Mouse (Mus musculus) hindbrain, embryonic 14.5 days (tissue): ENCODE measurements around the gene Dctn1. TPM values are rescaled to one million over a fixed set of nuclear protein-coding genes. Genes with fewer than 3 reads are reported as not detected.

Experiments
- ATAC-seq: fragments of 200-750 bp; cut with Nextera tagmentation; 2 replicates; pipeline ENCODE4 v1.8.0; 2017; ENCODE audit warnings: moderate number of reproducible peaks, mild to moderate bottlenecking, moderate TSS enrichment, moderate library complexity; ENCODE audit not compliant: low FRiP score
- DNase-seq: peaks from one replicate; pipeline ENCODE4 v3.0.0-alpha.2; 2015; ENCODE audit warnings: low spot score
- H3K27ac ChIP-seq: fragments of 300-500 bp; sonication (generic); 2 replicates; pipeline ENCODE4 v1.5.1; 2014; ENCODE audit warnings: mild to moderate bottlenecking, moderate library complexity
- H3K27me3 ChIP-seq: fragments of 300-500 bp; sonication (generic); 2 replicates; pipeline ENCODE4 v1.6.1; 2014; ENCODE audit warnings: mild to moderate bottlenecking, low read length, mixed read lengths; ENCODE audit not compliant: control insufficient read depth, insufficient read depth
- H3K36me3 ChIP-seq: fragments of 300-500 bp; sonication (generic); replicated peaks from 2 replicates; pipeline ENCODE4 v1.6.1; 2014; ENCODE audit not compliant: control insufficient read depth, insufficient read depth
- H3K4me1 ChIP-seq: fragments of 300-500 bp; sonication (generic); replicated peaks from 2 replicates; pipeline ENCODE4 v1.6.1; 2014; ENCODE audit warnings: antibody characterized with exemption, low read length, mixed read lengths; ENCODE audit not compliant: control insufficient read depth, insufficient read depth
- H3K4me2 ChIP-seq: fragments of 300-500 bp; sonication (generic); replicated peaks from 2 replicates; pipeline ENCODE4 v1.6.1; 2014; ENCODE audit warnings: mild to moderate bottlenecking, moderate library complexity
- H3K4me3 ChIP-seq: fragments of 300-500 bp; sonication (generic); replicated peaks from 2 replicates; pipeline ENCODE4 v1.5.1; 2014; ENCODE audit warnings: mild to moderate bottlenecking, low read length
- H3K9ac ChIP-seq: fragments of 300-500 bp; sonication (generic); 2 replicates; pipeline ENCODE4 v1.6.1; 2014
- H3K9me3 ChIP-seq: fragments of 300-500 bp; sonication (generic); 2 replicates; pipeline ENCODE4 v1.6.1; 2016; ENCODE audit warnings: low read length; ENCODE audit not compliant: control insufficient read depth
- WGBS: fragments of 180-500 bp; shearing (Covaris S2); extraction: QIAGEN DNeasy Blood & Tissue Kit; methylation state at CpG from one replicate; pipeline ENCODE4 v1.1.7; 2014; 5-methylcytosine and 5-hydroxymethylcytosine counted together
- polyA plus RNA-seq: library from polyadenylated mRNA; unstranded; fragments of >200 nt; fragmentation: Nextera tagmentation; extraction: Ambion mirVana; gene quantifications from 2 replicates; pipeline ENCODE4 v1.2.1, GENCODE M21; 2014

Gene Dctn1
- 147 and 155 TPM in 2 replicates for polyA plus RNA-seq

- under 1% methylated on average over 43 of the region's 58 CpGs for WGBS
- Histone ChIP-seq H3K4me1 (peaks cover 35% of the 10 kb centered on the region), H3K27ac (peak within 1 kb of the TSS; percentile 92), H3K4me2 (peak within 1 kb of the TSS; percentile 67), H3K9ac (peak within 1 kb of the TSS; percentile 76), H3K9me3 (no peaks in the 10 kb centered on the region), H3K27me3 (peaks cover 19% of the 10 kb centered on the region), H3K36me3 (no peaks in the 10 kb centered on the region), H3K4me3 (peak within 1 kb of the TSS; percentile 68)
- peak; percentile 86 for ATAC-seq
- peak; percentile 96 for DNase-seq
These were observed at the start of gene Dctn1 for GRCm38 (mm10) chr6:83165607-83166242. Dctn1 (plus strand) TSS chr6:83165920.

- no peak for DNase-seq
- peak overlapping the region; percentile 75 for H3K4me3 ChIP-seq
- H3K9ac ChIP-seq, result peak overlapping the region; percentile 85
- H3K4me1 ChIP-seq, result peaks cover 32% of the 10 kb centered on the region
- no peaks in the 10 kb centered on the region for H3K9me3 ChIP-seq
- WGBS, result 83% methylated on average over 11 of the region's 11 CpGs
- H3K27ac ChIP-seq, result no peak overlapping the region
- no peaks in the 10 kb centered on the region for H3K27me3 ChIP-seq
- H3K4me2 ChIP-seq, result peak overlapping the region; percentile 86
- no peak for ATAC-seq
- peaks cover 32% of the 10 kb centered on the region for H3K36me3 ChIP-seq
These were observed 49.2 kb upstream of the Dctn1 start for GRCm38 (mm10) chr6:83116373-83117164.

- Histone ChIP-seq H3K4me1 (peaks cover 33% of the 10 kb centered on the region), H3K27ac (no peak overlapping the region), H3K4me2 (0 out of 2 replicates have a peak overlapping the region, but pooled peaks have one; percentile 86), H3K9me3 (no peaks in the 10 kb centered on the region), H3K9ac (peak overlapping the region; percentile 85; the same call in 1 of the 2 replicates), H3K27me3 (no peaks in the 10 kb centered on the region), H3K4me3 (peak overlapping the region; percentile 75; the same call in 1 of the 2 replicates), H3K36me3 (peaks cover 32% of the 10 kb centered on the region)
- 89% methylated on average over 4 of the region's 4 CpGs for WGBS
- ATAC-seq, result no peak
- DNase-seq, result no peak
These were observed 48.6 kb upstream of the Dctn1 start for GRCm38 (mm10) chr6:83117165-83117438.

- WGBS, result 92% methylated on average over 13 of the region's 13 CpGs
These were observed 48.1 kb upstream of the Dctn1 start for GRCm38 (mm10) chr6:83117616-83118015.

DNA sequence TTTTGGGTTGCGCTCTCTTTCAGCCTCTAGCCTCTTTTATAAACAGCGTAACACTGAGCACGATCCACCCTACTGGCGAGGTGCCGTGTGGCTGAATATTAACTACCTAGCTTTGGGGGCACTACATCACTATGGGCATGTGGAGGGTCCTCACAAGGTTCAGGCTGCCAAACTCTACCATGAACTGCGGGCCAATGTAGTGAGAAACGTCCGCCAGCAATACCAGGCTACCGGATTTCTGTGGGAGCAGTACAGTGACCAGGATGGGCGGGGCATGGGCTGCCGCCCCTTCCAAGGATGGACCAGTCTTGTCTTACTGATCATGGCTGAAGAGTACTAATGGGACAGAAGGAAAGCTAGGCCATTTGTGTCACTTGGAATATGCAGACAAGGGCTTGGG is 47.4 kb upstream of the Dctn1 start:
- Histone ChIP-seq H3K27me3 (no peaks in the 10 kb centered on the region), H3K9me3 (no peaks in the 10 kb centered on the region), H3K36me3 (peaks cover 32% of the 10 kb centered on the region), H3K4me3 (no peak overlapping the region), H3K27ac (no peak overlapping the region), H3K4me1 (peaks cover 44% of the 10 kb centered on the region), H3K9ac (no peak overlapping the region), H3K4me2 (no peak overlapping the region)
- WGBS, result 85% methylated on average over 11 of the region's 11 CpGs
- DNase-seq, result no peak
- ATAC-seq, result no peak

More at GRCm38 (mm10) chr6:83117616-83118015, 48.1 kb upstream of the Dctn1 start:
- Histone ChIP-seq H3K4me1 (peaks cover 38% of the 10 kb centered on the region), H3K4me3 (no peak overlapping the region), H3K9me3 (no peaks in the 10 kb centered on the region), H3K27ac (no peak overlapping the region), H3K9ac (no peak overlapping the region), H3K4me2 (no peak overlapping the region), H3K27me3 (no peaks in the 10 kb centered on the region), H3K36me3 (peaks cover 32% of the 10 kb centered on the region)
- DNase-seq, result no peak
- ATAC-seq, result no peak

- DNase-seq (no peak), ATAC-seq (no peak)
- Histone ChIP-seq H3K4me2 (peak overlapping the region; percentile 99), H3K27me3 (no peaks in the 10 kb centered on the region), H3K9ac (no peak overlapping the region), H3K27ac (no peak overlapping the region), H3K36me3 (peaks cover 32% of the 10 kb centered on the region), H3K4me3 (peak overlapping the region; percentile 63; the same call in 1 of the 2 replicates), H3K9me3 (no peaks in the 10 kb centered on the region), H3K4me1 (peaks cover 51% of the 10 kb centered on the region)
- WGBS, result 84% methylated on average over 14 of the region's 14 CpGs
These were observed 46.6 kb upstream of the Dctn1 start for GRCm38 (mm10) chr6:83118825-83119733.

- no peaks in the 10 kb centered on the region for H3K27me3 ChIP-seq
- DNase-seq, result no peak
- peaks cover 32% of the 10 kb centered on the region for H3K36me3 ChIP-seq
- peak overlapping the region; percentile 73 for H3K9ac ChIP-seq
- peak overlapping the region; percentile 63 for H3K4me3 ChIP-seq
- H3K4me2 ChIP-seq, result peak overlapping the region; percentile 99
- no peak for ATAC-seq
- no peaks in the 10 kb centered on the region for H3K9me3 ChIP-seq
- WGBS, result 54% methylated on average over 7 of the region's 7 CpGs
- no peak overlapping the region for H3K27ac ChIP-seq
- peaks cover 54% of the 10 kb centered on the region for H3K4me1 ChIP-seq
These were observed 46.0 kb upstream of the Dctn1 start for GRCm38 (mm10) chr6:83119734-83120051.

- peak; percentile 96 for ATAC-seq
- H3K4me3 ChIP-seq, result peak within 1 kb of the TSS; percentile 63
- H3K27ac ChIP-seq, result peak within 1 kb of the TSS; percentile 98
- WGBS, result under 1% methylated on average over 36 of the region's 38 CpGs
- no peaks in the 10 kb centered on the region for H3K27me3 ChIP-seq
- H3K4me1 ChIP-seq, result peaks cover 48% of the 10 kb centered on the region
- H3K9ac ChIP-seq, result peak within 1 kb of the TSS; percentile 92
- peak within 1 kb of the TSS; percentile 99 for H3K4me2 ChIP-seq
- DNase-seq, result peak; percentile 95
- peaks cover 32% of the 10 kb centered on the region for H3K36me3 ChIP-seq
- no peaks in the 10 kb centered on the region for H3K9me3 ChIP-seq
These were observed 44.5 kb upstream of the Dctn1 start, which contains the start of gene Wbp1 for GRCm38 (mm10) chr6:83120930-83121862. Wbp1 (minus strand) TSS chr6:83121559.
